Mouse (Mus musculus): ENCODE results near the gene Hpd. TPM values are rescaled to one million over a fixed set of nuclear protein-coding genes. Genes with fewer than 3 reads are reported as not detected.

Gene Hpd
- total and polyA plus RNA-seq, 3 experiments = 0.20 TPM; not detected in 2

GRCm38 (mm10) chr5:123151077-123151476, 31.4 kb downstream of the Hpd start (continued):
- TF ChIP-seq NRF1 (IDR thresholded peaks at IDR 0.05; ENCODE audit: low read depth, low read length) (no peak), TBP (conservative IDR thresholded peaks at IDR 0.05; ENCODE audit: low read depth, low read length) (0 out of 2 replicates have a peak, but pooled peaks have one; percentile 68), SMC3 (IDR thresholded peaks at IDR 0.05; ENCODE audit: low read depth, low read length) (no peak), EP300 (IDR thresholded peaks at IDR 0.05; ENCODE audit: low read length) (no peak), ZKSCAN1 (IDR thresholded peaks at IDR 0.05; ENCODE audit: borderline replicate concordance, low read depth, low read length) (no peak), KAT2A (IDR thresholded peaks at IDR 0.05; ENCODE audit: insufficient replicate concordance, low read length) (no peak), USF2 (conservative IDR thresholded peaks at IDR 0.05; ENCODE audit: low read depth, low read length) (peak; percentile 58), IRF4 (IDR thresholded peaks at IDR 0.05; ENCODE audit: low read depth, low read length) (peak; percentile 79), MEF2A (IDR thresholded peaks at IDR 0.05; ENCODE audit: borderline replicate concordance, low read depth, low read length) (0 out of 2 replicates have a peak, but pooled peaks have one; percentile 17)

GRCm38 (mm10) chr5:123150641-123151040, 31.9 kb downstream of the Hpd start:
- Histone ChIP-seq H3K9ac (ENCODE audit: insufficient read depth, low read depth) (peak overlapping the region; percentile 8; the same call in 1 of the 2 replicates), H3K4me3 (replicated peaks in 1 of 3; ENCODE audit: low read depth in 2 of 3, low read length in 2 of 3, poor library complexity in 1 of 3) (peak overlapping the region; percentile 58 to 72 (median 60)), H3K27me3 (replicated peaks) (no peaks in the 10 kb centered on the region), H3K4me2 (ENCODE audit: insufficient read depth, low read depth, poor library complexity, severe bottlenecking) (peak overlapping the region; percentile 54), H3K79me2 (replicated peaks; ENCODE audit: control insufficient read depth, extremely low read depth, insufficient read depth, poor library complexity, severe bottlenecking) (peaks cover 37% of the 10 kb centered on the region), H3K9me3 (replicated peaks; ENCODE audit: low read length) (no peaks in the 10 kb centered on the region), H3K4me1 (ENCODE audit: control insufficient read depth in 1 of 2, insufficient read depth in 2 of 2) (peaks cover 9 to 55% of the 10 kb centered on the region in 2 experiments), H3K27ac (ENCODE audit: insufficient read depth, low read depth) (peak overlapping the region; percentile 75), H3K36me3 (replicated peaks in 1 of 2; ENCODE audit: control insufficient read depth in 1 of 2, insufficient read depth in 1 of 2, low read length in 1 of 2) (peaks cover 57 to 79% of the 10 kb centered on the region in 2 experiments)
- peak; percentile 81 for DNase-seq (ENCODE audit: extremely low read depth)
- in situ Hi-C loops (cut with MboI; ENCODE audit: low pct_ligation_motif_present, low pct_unique_long_range_greater_than_20kb, low sequenced_read_pairs) (no loop called here), dilution Hi-C loops (cut with MboI; ENCODE audit: extremely low pct_ligation_motif_present, extremely low pct_unique_long_range_greater_than_20kb, low sequenced_read_pairs) (no loop called here)
- no peak for TF ChIP-seq RAD21 (IDR thresholded peaks at IDR 0.05; ENCODE audit: low read depth, low read length)
- TF ChIP-seq UBTF (IDR thresholded peaks at IDR 0.05; ENCODE audit: low read depth, low read length) = no peak
- TF ChIP-seq TBP (conservative IDR thresholded peaks at IDR 0.05; ENCODE audit: low read depth, low read length) = no peak
- no peak for TF ChIP-seq MAX (IDR thresholded peaks at IDR 0.05; ENCODE audit: low read length)
- TF ChIP-seq SMC3 (IDR thresholded peaks at IDR 0.05; ENCODE audit: low read depth, low read length) = no peak
- no peak for TF ChIP-seq CHD1 (IDR thresholded peaks at IDR 0.05; ENCODE audit: low read depth, low read length)
- no peak for TF ChIP-seq BHLHE40 (IDR thresholded peaks at IDR 0.05; ENCODE audit: low read depth, low read length)
- no peak for TF ChIP-seq USF1 (IDR thresholded peaks at IDR 0.05; ENCODE audit: low read depth, low read length)
- no peak for TF ChIP-seq POLR2A (IDR thresholded peaks at IDR 0.05; ENCODE audit: low read depth, low read length)
- TF ChIP-seq MAZ (IDR thresholded peaks at IDR 0.05; ENCODE audit: low read depth, low read length) = no peak

All from CH12.LX (cell line).